Mouse (Mus musculus): ENCODE measurements around the gene Acoxl.

Gene Acoxl

GRCm38 (mm10) chr2:128170614-128171013, 331.9 kb downstream of the Acoxl start:
- no peak for DNase-seq (ENCODE audit: extremely low read depth, low read depth)

- no peak for DNase-seq (ENCODE audit: extremely low read depth, low read depth)
These were observed 333.6 kb downstream of the Acoxl start for GRCm38 (mm10) chr2:128172266-128172665.
